ENCODE assay signal across 8 mouse cellular contexts in genomic region chr8:56550558-56551360, GRCm38 (mm10). TPM values are rescaled to one million over a fixed set of nuclear protein-coding genes. Genes with fewer than 3 reads are reported as not detected.
DNase-seq lines count a peak whose midpoint lies in the region; ATAC-seq and TF ChIP-seq lines count a peak whose summit lies in the region.

Gene Cep44, minus strand, starts transcription at chr8:56551047.
Gene Fbxo8, plus strand, starts transcription at chr8:56551090.

- no peak for TF ChIP-seq CTCF in Patski (IDR thresholded peaks at IDR 0.05)

- DNase-seq in Patski (ENCODE audit: low read depth, low spot score), result peak; percentile 73
- DNase-seq in cerebellum, postnatal 14 days, result peak; percentile 83 to 87
- peak; percentile 71 to 76 for DNase-seq in frontal cortex, postnatal 14 days (ENCODE audit: low spot score in 2 of 2)
- peak; percentile 65 to 66 for DNase-seq in layer of hippocampus, postnatal 25 days (ENCODE audit: extremely low spot score in 1 of 2, low spot score in 1 of 2)
- DNase-seq in lung, postnatal 25 days (ENCODE audit: low spot score), result peak; percentile 84
- peak; percentile 93 for DNase-seq in retina, embryonic 14.5 days (ENCODE audit: low spot score)
- DNase-seq in thymus, postnatal 4 days, result peak; percentile 85

- WGBS in hindbrain, embryonic 13.5 days, result under 1% methylated on average over 53 of the region's 53 CpGs

- in situ Hi-C loops in Patski (cut with MboI; ENCODE audit: low pct_unique_long_range_greater_than_20kb), result no loop called here

- POLR2A ChIA-PET in Patski (lab: Charles Lee), result no interaction called here

- peaks cover 16% of the 10 kb centered on the region for H3K4me1 ChIP-seq in hindbrain, embryonic 13.5 days (replicated peaks)

- CTCF ChIA-PET in Patski (lab: Charles Lee), result no interaction called here

- no peaks in the 10 kb centered on the region for H3K27me3 ChIP-seq in Patski
- H3K27me3 ChIP-seq in hindbrain, embryonic 13.5 days, result no peaks in the 10 kb centered on the region

- peak within 1 kb of the TSS; percentile 92 for H3K27ac ChIP-seq in hindbrain, embryonic 13.5 days

- peaks cover 6% of the 10 kb centered on the region; the same call in 1 of the 2 replicates for H3K36me3 ChIP-seq in hindbrain, embryonic 13.5 days

- no peaks in the 10 kb centered on the region for H3K9me3 ChIP-seq in hindbrain, embryonic 13.5 days

- peak; percentile 82 for ATAC-seq in Patski
- ATAC-seq in hindbrain, embryonic 13.5 days (ENCODE audit: low FRiP score), result peak; percentile 97

- peak within 1 kb of the TSS; percentile 73 for H3K4me2 ChIP-seq in hindbrain, embryonic 13.5 days

- peak within 1 kb of the TSS; percentile 94 for H3K4me3 ChIP-seq in hindbrain, embryonic 13.5 days

- peak within 1 kb of the TSS; percentile 83 for H3K9ac ChIP-seq in hindbrain, embryonic 13.5 days

RNA-seq across cellular contexts. Expression of gene Cep44, which starts in this region (rescaled TPM):
- polyA plus RNA-seq in Patski (2021), result 29.0 TPM
- 27.2 and 30.0 TPM in 2 replicates for polyA plus RNA-seq in hindbrain, embryonic 13.5 days (2015; fragmentation: Nextera tagmentation; extraction: Ambion mirVana)
- total RNA-seq in layer of hippocampus, postnatal 25 days (2021), result 10 to 100 TPM; 18.7 to 26.3 TPM

RNA-seq across cellular contexts. Expression of gene Fbxo8, which starts in this region (rescaled TPM):
- polyA plus RNA-seq in Patski (2021), result 45.3 TPM
- polyA plus RNA-seq in hindbrain, embryonic 13.5 days (2015; fragmentation: Nextera tagmentation; extraction: Ambion mirVana), result 39.4 and 42.6 TPM in 2 replicates
- 10 to 100 TPM; 28.6 to 35.2 TPM for total RNA-seq in layer of hippocampus, postnatal 25 days (2021)

Comparison
In these comparisons a context has a peak if more than half of its experiments do, and no peak if none do; other contexts are left out.
1. Peak in every context shown above with its lines: DNase-seq, ATAC-seq, H3K4me3 ChIP-seq and H3K27ac ChIP-seq.